In genomic region chr7:102417398-102417797, GRCm38 (mm10) we compare ENCODE assay signal across 9 mouse cellular contexts. TPM values are rescaled to one million over a fixed set of nuclear protein-coding genes. Genes with fewer than 3 reads are reported as not detected.
DNase-seq lines count a peak whose midpoint lies in the region; ATAC-seq lines count a peak whose summit lies in the region.
"Had no signal": no experiment of that assay in that cellular context is flagged by ENCODE, and none has a peak within 500 bp of the region (broad histone marks: within the 10 kb centered on the region; RNA-seq: fewer than 3 reads in every experiment).

No protein-coding gene starts in this region.

- no peaks in the 10 kb centered on the region for H3K27me3 ChIP-seq in hindbrain, embryonic 14.5 days (ENCODE audit: control insufficient read depth, insufficient read depth, low read length)
- H3K27me3 ChIP-seq: embryonic facial prominence, embryonic 15.5 days had no signal

- no peak overlapping the region for H3K9ac ChIP-seq in hindbrain, embryonic 14.5 days
- H3K9ac ChIP-seq: embryonic facial prominence, embryonic 15.5 days had no signal

- WGBS in hindbrain, embryonic 14.5 days, result 8% methylated on average over 4 of the region's 4 CpGs

- H3K4me1 ChIP-seq in hindbrain, embryonic 14.5 days (replicated peaks; ENCODE audit: control insufficient read depth, insufficient read depth, low read length), result no peaks in the 10 kb centered on the region
- H3K4me1 ChIP-seq: embryonic facial prominence, embryonic 15.5 days had no signal

- ATAC-seq in hindbrain, embryonic 14.5 days (ENCODE audit: low FRiP score), result peak; percentile 88

- no peak overlapping the region for H3K4me3 ChIP-seq in hindbrain, embryonic 14.5 days (replicated peaks; ENCODE audit: low read length)
- H3K4me3 ChIP-seq: embryonic facial prominence, embryonic 15.5 days had no signal

- no peaks in the 10 kb centered on the region for H3K36me3 ChIP-seq in hindbrain, embryonic 14.5 days (replicated peaks; ENCODE audit: control insufficient read depth, insufficient read depth)
- H3K36me3 ChIP-seq: embryonic facial prominence, embryonic 15.5 days had no signal

- peak; percentile 16 for DNase-seq in ovary, adult 18-20 months (ENCODE audit: low spot score)
- DNase-seq in ovary, postnatal 10 days (ENCODE audit: low spot score), result no peak
- peak; percentile 51 for DNase-seq in c-Kit-negative CD71-positive TER-119-positive erythroid progenitor cells, embryonic 14.5 days (ENCODE audit: low read depth, low spot score)
- DNase-seq in fibroblast of lung, adult 2 months (ENCODE audit: low read depth), result peak; percentile 44
- peak; percentile 83 for DNase-seq in hindbrain, embryonic 14.5 days (ENCODE audit: low spot score)
- peak; percentile 43 to 61 for DNase-seq in layer of hippocampus, postnatal 14 days (ENCODE audit: low spot score in 2 of 2)
- DNase-seq in lung, postnatal 4 days, result peak; percentile 34 to 67
- peak; percentile 54 to 64 for DNase-seq in right cerebral cortex, postnatal 10 days (ENCODE audit: low spot score in 2 of 2)

- no peak overlapping the region for H3K27ac ChIP-seq in hindbrain, embryonic 14.5 days
- H3K27ac ChIP-seq: embryonic facial prominence, embryonic 15.5 days had no signal

- no peak overlapping the region for H3K4me2 ChIP-seq in hindbrain, embryonic 14.5 days (replicated peaks)
- H3K4me2 ChIP-seq: embryonic facial prominence, embryonic 15.5 days had no signal

- no peaks in the 10 kb centered on the region for H3K9me3 ChIP-seq in hindbrain, embryonic 14.5 days (ENCODE audit: control insufficient read depth, low read length)
- H3K9me3 ChIP-seq: embryonic facial prominence, embryonic 15.5 days had no signal

RNA-seq across cellular contexts. Expression of gene Rrm1, which starts 24.1 kb away (rescaled TPM):
- polyA plus RNA-seq in hindbrain, embryonic 14.5 days (2014; fragmentation: Nextera tagmentation; extraction: Ambion mirVana), result 44.1 and 54.6 TPM in 2 replicates
- total RNA-seq in layer of hippocampus, postnatal 14 days (2021), result 10 to 100 TPM; 12.1 to 12.9 TPM
